Mouse (Mus musculus): ENCODE data around the gene Farp2. TPM values are rescaled to one million over a fixed set of nuclear protein-coding genes. Genes with fewer than 3 reads are reported as not detected.

The Farp2 gene
- polyA plus RNA-seq (2014; fragmentation: Nextera tagmentation; extraction: Ambion mirVana): 3.2 and 3.3 TPM in 2 replicates

DNA sequence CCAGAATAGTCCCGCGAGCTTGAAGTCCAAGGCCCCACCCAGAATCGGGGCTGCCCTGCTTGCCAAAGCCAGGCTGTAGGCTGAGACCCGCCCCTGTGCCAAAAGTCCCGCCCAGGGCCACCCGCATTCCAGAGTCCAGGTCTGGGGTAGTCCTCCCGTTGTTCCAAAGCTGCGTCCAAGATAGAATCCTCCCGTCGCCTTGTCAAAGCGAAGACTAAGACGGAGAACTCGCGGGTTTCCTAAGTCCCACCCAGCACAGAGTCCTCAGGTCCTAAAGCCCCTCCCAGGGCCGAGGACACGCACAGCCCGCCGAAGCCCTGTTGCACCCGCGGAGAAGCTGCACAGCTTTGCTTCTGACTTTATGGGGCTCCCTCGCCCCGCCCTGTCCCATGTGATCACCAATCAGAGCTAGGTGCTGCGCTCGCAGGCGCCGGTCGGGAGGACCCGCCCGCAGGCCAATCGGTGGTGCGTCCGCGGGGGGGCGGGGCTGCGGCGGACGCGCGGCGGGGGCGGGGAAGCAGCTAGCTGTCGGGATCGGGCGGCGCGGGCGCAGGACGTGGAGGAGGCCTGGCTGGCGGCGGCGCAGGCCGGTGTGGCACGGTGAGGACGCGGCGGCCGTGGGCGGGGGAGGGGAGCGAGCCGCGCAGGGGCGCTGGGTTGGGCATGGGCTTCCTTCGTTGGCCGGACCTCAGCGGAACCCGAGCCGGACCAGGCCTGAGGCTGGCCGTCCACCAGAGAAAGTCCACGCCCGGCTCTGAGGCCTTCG is at the start of gene Farp2:
Farp2 (plus strand) TSS at position 495 of the 766 bp plus-strand sequence.
- Histone ChIP-seq H3K27ac (ENCODE audit: low read depth, low read length) (peak within 1 kb of the TSS; percentile 4; the same call in 1 of the 2 replicates), H3K36me3 (ENCODE audit: control insufficient read depth, insufficient read depth, low read length) (0 out of 2 replicates have a peak, but pooled peaks cover 2% of the 10 kb centered on the region), H3K9me3 (ENCODE audit: control insufficient read depth, low read length) (no peaks in the 10 kb centered on the region), H3K4me3 (ENCODE audit: low read depth, low read length) (peak within 1 kb of the TSS; percentile 64), H3K27me3 (ENCODE audit: control insufficient read depth, insufficient read depth, low read length) (no peaks in the 10 kb centered on the region), H3K9ac (ENCODE audit: low read length) (peak within 1 kb of the TSS; percentile 76), H3K4me1 (ENCODE audit: control insufficient read depth, insufficient read depth, low read length) (peaks cover 7% of the 10 kb centered on the region), H3K4me2 (peak within 1 kb of the TSS; percentile 87)
- ATAC-seq (ENCODE audit: low FRiP score): peak; percentile 99
- peak; percentile 98 for DNase-seq (ENCODE audit: low spot score, missing footprints)
- WGBS: under 1% methylated on average over 69 of the region's 71 CpGs

DNA sequence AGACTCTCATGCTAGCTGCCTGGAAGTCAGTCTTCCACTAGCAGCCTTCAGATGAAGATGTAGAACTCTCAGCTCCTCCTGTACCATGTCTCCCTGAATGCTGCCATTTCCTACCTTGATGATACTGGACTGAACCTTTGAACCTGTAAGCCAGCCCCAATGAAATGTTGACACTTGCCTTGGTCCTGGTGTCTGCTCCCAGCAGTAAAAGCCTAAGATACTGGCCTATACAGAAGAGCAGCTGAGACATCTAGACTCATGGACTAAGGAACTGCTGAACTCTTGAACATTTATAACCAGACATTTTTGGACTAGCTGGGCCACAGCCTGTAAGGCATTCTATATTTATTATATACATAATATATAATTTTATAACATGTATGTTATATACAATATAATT is 46.8 kb upstream of the Farp2 start:
- DNase-seq (ENCODE audit: low spot score, missing footprints) (no peak), ATAC-seq (ENCODE audit: low FRiP score) (no peak)
- Histone ChIP-seq H3K27me3 (ENCODE audit: control insufficient read depth, insufficient read depth, low read length) (no peaks in the 10 kb centered on the region), H3K4me3 (ENCODE audit: low read depth, low read length) (no peak overlapping the region), H3K36me3 (ENCODE audit: control insufficient read depth, insufficient read depth, low read length) (no peaks in the 10 kb centered on the region), H3K4me2 (no peak overlapping the region), H3K4me1 (ENCODE audit: control insufficient read depth, insufficient read depth, low read length) (no peaks in the 10 kb centered on the region), H3K9ac (ENCODE audit: low read length) (no peak overlapping the region), H3K9me3 (ENCODE audit: control insufficient read depth, low read length) (no peaks in the 10 kb centered on the region), H3K27ac (ENCODE audit: low read depth, low read length) (no peak overlapping the region)

DNA sequence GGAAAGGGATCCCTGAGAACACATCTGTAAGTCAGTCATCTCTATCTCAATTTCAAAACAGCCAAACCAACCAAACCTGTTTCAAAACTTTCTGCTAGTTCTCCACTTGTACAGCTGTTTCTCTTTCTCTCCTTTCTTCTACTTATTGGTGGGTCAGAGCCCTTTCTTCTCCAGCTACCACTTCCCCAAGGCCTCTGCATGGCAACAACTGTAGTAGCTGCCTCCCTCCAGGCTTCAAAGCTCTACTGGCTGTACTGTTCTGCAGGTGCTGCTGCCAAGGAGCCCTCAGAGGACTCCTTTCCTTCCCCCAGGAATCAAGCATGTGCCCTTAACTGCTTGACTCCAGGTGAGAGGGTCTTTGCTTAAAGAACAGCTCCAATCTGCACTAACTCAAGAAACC is 46.1 kb upstream of the Farp2 start:
- no peaks in the 10 kb centered on the region for H3K27me3 ChIP-seq (ENCODE audit: control insufficient read depth, insufficient read depth, low read length)
- H3K36me3 ChIP-seq (ENCODE audit: control insufficient read depth, insufficient read depth, low read length): no peaks in the 10 kb centered on the region
- ATAC-seq (ENCODE audit: low FRiP score) (no peak), DNase-seq (ENCODE audit: low spot score, missing footprints) (no peak)
- no peak overlapping the region for H3K4me2 ChIP-seq
- no peaks in the 10 kb centered on the region for H3K4me1 ChIP-seq (ENCODE audit: control insufficient read depth, insufficient read depth, low read length)
- H3K4me3 ChIP-seq (ENCODE audit: low read depth, low read length): no peak overlapping the region
- H3K9ac ChIP-seq (ENCODE audit: low read length): no peak overlapping the region
- no peaks in the 10 kb centered on the region for H3K9me3 ChIP-seq (ENCODE audit: control insufficient read depth, low read length)
- no peak overlapping the region for H3K27ac ChIP-seq (ENCODE audit: low read depth, low read length)

DNA sequence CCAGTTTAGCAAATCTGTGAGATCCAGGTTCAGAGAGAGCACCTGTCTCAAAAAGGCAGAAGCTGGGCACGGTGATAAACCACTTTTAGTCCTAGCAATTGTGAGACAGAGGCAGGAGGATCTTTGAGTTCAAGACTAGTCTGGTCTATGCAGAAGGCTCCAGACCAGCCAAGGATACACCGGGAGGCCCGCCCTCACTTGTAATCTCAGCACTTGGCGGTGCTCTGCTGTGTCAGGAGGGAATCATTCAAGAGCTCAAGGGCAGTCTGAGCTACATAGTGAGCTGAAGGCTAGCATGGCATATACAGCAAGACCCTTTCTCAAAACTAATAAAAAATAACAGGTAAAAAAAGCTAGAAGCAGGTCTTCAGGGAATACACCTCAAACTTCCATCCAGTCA is 43.3 kb upstream of the Farp2 start:
- Histone ChIP-seq H3K9ac (ENCODE audit: low read length) (no peak overlapping the region), H3K9me3 (ENCODE audit: control insufficient read depth, low read length) (no peaks in the 10 kb centered on the region), H3K4me3 (ENCODE audit: low read depth, low read length) (no peak overlapping the region), H3K36me3 (ENCODE audit: control insufficient read depth, insufficient read depth, low read length) (no peaks in the 10 kb centered on the region), H3K4me1 (ENCODE audit: control insufficient read depth, insufficient read depth, low read length) (no peaks in the 10 kb centered on the region), H3K4me2 (no peak overlapping the region), H3K27me3 (ENCODE audit: control insufficient read depth, insufficient read depth, low read length) (no peaks in the 10 kb centered on the region), H3K27ac (ENCODE audit: low read depth, low read length) (no peak overlapping the region)
- 89% methylated on average over 4 of the region's 4 CpGs for WGBS
- ATAC-seq (ENCODE audit: low FRiP score): no peak
- DNase-seq (ENCODE audit: low spot score, missing footprints): no peak

DNA sequence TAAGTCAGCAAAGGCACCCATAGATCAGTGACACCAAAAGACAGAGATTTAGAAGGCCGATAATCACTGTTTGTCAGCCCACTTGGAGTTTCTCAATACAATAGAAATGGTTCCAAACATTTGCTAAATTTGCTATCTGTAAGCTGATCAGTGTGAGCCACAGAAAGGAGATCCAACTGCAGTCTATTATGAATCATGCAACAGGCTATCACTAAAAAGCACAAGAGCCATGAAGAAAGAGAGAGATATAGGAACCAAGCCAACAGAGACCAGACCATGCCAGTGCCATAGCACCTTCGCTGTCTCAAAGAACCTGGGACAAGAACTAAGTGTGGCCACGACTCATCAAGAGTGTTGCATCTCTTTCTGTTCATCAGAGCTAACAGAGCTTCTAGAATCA is 36.2 kb upstream of the Farp2 start:
- WGBS: 97% methylated on average over 3 of the region's 3 CpGs
- no peak overlapping the region for H3K4me2 ChIP-seq
- DNase-seq (ENCODE audit: low spot score, missing footprints) (peak; percentile 26), ATAC-seq (ENCODE audit: low FRiP score) (no peak)
- H3K36me3 ChIP-seq (ENCODE audit: control insufficient read depth, insufficient read depth, low read length): no peaks in the 10 kb centered on the region
- no peak overlapping the region for H3K9ac ChIP-seq (ENCODE audit: low read length)
- peaks cover 9% of the 10 kb centered on the region for H3K4me1 ChIP-seq (ENCODE audit: control insufficient read depth, insufficient read depth, low read length)
- no peak overlapping the region for H3K4me3 ChIP-seq (ENCODE audit: low read depth, low read length)
- H3K27me3 ChIP-seq (ENCODE audit: control insufficient read depth, insufficient read depth, low read length): no peaks in the 10 kb centered on the region
- no peak overlapping the region for H3K27ac ChIP-seq (ENCODE audit: low read depth, low read length)
- H3K9me3 ChIP-seq (ENCODE audit: control insufficient read depth, low read length): no peaks in the 10 kb centered on the region

DNA sequence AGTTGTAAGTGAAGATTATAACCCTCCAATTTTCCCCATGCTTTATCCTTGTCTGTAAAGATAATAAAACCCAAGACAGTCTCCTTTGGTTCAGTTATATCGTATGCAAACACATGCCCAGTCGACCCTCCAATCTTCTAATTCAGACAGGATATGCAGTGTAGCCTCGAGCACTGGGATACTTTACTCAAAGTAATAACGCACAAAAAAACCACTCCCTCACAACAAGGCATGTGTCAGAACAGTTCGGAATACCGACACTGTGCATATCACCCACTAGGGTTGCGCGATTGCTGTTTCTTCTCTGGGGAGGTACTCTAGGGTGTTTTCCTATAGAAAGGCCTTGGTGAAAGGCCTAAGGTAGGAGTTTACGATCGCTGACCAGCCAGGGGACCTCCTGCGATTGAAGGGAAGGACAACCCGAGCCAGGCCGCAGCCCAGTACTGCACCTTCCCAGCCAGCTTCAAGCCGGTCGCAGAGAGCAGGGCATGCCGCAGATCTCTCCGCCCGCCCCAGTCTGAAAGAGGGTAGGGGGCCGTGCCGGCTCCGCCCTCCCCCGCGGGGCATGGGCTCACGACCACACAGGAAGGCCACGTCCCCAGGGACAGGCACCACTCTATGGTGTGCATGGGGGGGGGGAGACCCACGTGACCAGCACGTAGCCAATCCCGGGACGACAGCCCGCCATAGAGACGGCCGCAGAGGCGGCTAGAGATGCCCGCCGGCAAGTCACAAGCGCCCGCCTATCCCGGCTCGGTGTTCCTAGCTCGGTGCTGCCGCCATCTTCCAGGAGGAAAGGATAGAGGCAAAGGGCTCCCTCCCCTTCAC is 33.9 kb upstream of the Farp2 start:
- Histone ChIP-seq H3K27ac (ENCODE audit: low read depth, low read length) (peak overlapping the region; percentile 83), H3K4me3 (ENCODE audit: low read depth, low read length) (peak overlapping the region; percentile 81), H3K4me2 (peak overlapping the region; percentile 59), H3K4me1 (ENCODE audit: control insufficient read depth, insufficient read depth, low read length) (peaks cover 9% of the 10 kb centered on the region), H3K9me3 (ENCODE audit: control insufficient read depth, low read length) (no peaks in the 10 kb centered on the region), H3K36me3 (ENCODE audit: control insufficient read depth, insufficient read depth, low read length) (no peaks in the 10 kb centered on the region), H3K27me3 (ENCODE audit: control insufficient read depth, insufficient read depth, low read length) (no peaks in the 10 kb centered on the region), H3K9ac (ENCODE audit: low read length) (peak overlapping the region; percentile 87)
- DNase-seq (ENCODE audit: low spot score, missing footprints) (peak; percentile 99), ATAC-seq (ENCODE audit: low FRiP score) (peak; percentile 95)
- under 1% methylated on average over 41 of the region's 41 CpGs for WGBS

DNA sequence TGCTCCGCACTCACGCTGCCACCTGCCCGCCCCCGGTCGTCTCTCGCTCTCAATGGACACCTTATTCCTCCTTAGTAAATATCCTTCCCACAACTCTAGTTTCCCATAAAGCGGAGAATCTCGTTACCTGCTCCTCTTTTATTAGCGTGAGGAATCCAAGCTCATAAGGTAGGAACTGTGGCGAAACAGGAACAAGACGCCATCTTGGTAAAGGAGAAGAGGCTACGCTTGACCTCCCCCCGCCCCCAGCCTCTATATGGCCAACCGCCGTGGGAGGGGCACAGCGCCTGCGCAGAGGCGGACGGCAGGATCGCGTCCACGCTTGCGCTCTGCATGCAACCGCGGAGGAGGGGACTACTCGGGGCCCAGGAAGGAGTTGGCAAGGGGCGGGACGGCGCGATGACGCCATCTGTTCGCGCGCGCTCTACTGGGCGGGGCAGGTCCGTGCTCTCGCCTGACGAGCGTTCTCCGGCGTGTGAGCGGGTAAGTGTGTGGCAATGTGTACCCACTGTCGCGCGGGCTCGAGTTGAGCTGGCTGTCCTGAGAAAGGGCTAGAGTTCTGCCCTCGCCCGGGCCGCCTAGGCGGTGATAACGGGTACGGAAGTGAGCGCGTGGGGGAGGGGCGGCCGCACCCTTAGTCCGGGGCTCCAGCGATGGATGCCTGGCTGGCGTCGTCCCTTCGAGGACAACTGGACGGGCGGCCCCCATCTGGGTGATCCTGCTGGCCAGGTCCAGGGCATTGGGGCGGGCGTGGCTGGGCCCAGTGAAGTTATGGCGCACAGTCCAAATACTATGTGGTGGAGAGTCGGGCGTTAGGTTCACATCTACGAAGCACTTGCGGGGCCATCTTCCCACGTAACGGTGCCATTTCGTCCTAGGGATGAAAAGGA is 33.0 kb upstream of the Farp2 start, which contains the start of gene Hdlbp:
Hdlbp (minus strand) TSS at position 230 of the 890 bp plus-strand sequence.
- Histone ChIP-seq H3K27ac (ENCODE audit: low read depth, low read length) (peak within 1 kb of the TSS; percentile 83), H3K9me3 (ENCODE audit: control insufficient read depth, low read length) (no peaks in the 10 kb centered on the region), H3K4me1 (ENCODE audit: control insufficient read depth, insufficient read depth, low read length) (peaks cover 9% of the 10 kb centered on the region), H3K36me3 (ENCODE audit: control insufficient read depth, insufficient read depth, low read length) (no peaks in the 10 kb centered on the region), H3K4me2 (peak within 1 kb of the TSS; percentile 77), H3K4me3 (ENCODE audit: low read depth, low read length) (peak within 1 kb of the TSS; percentile 81), H3K27me3 (ENCODE audit: control insufficient read depth, insufficient read depth, low read length) (no peaks in the 10 kb centered on the region), H3K9ac (ENCODE audit: low read length) (peak within 1 kb of the TSS; percentile 87)
- under 1% methylated on average over 74 of the region's 74 CpGs for WGBS
- DNase-seq (ENCODE audit: low spot score, missing footprints): peak; percentile 100
- ATAC-seq (ENCODE audit: low FRiP score): peak; percentile 96

DNA sequence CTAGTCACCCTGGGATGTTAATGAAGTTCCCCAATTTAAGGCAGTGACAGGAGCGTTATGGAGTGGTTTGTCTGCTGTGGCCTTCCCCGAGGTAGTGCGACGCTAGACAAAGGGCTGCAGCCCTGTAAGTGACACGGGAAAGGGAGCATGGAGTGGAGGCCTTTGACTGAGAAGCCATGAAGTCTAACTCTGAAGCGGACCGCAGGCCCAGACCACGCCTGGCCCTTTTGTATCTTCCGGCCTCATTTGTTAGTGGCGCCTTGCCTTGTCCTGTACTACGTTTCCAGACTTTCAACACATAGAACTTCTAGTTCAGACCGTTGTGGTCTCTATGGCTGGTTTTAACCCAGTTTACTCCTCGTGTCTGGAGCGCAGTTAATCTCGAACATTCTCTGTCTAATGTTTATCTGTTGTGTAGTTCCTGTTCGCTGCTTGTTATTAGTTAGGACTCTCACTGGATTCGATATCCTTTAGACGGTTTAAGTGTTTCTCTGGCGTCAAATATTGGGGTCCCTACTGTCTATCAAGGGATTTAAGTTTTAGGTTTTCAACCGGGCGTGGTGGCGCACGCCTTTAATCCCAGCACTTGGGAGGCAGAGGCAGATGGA is 32.3 kb upstream of the Farp2 start:
- peak overlapping the region; percentile 87 for H3K9ac ChIP-seq (ENCODE audit: low read length)
- peak overlapping the region; percentile 73 for H3K27ac ChIP-seq (ENCODE audit: low read depth, low read length)
- DNase-seq (ENCODE audit: low spot score, missing footprints) (no peak), ATAC-seq (ENCODE audit: low FRiP score) (no peak)
- H3K27me3 ChIP-seq (ENCODE audit: control insufficient read depth, insufficient read depth, low read length): no peaks in the 10 kb centered on the region
- peaks cover 9% of the 10 kb centered on the region for H3K4me1 ChIP-seq (ENCODE audit: control insufficient read depth, insufficient read depth, low read length)
- peak overlapping the region; percentile 77 for H3K4me2 ChIP-seq
- H3K9me3 ChIP-seq (ENCODE audit: control insufficient read depth, low read length): no peaks in the 10 kb centered on the region
- peak overlapping the region; percentile 81 for H3K4me3 ChIP-seq (ENCODE audit: low read depth, low read length)
- 8% methylated on average over 23 of the region's 23 CpGs for WGBS
- no peaks in the 10 kb centered on the region for H3K36me3 ChIP-seq (ENCODE audit: control insufficient read depth, insufficient read depth, low read length)

All from midbrain, embryonic 11.5 days (tissue).